Mouse (Mus musculus) telencephalon, adult 2 months (tissue): ENCODE data around the gene Il22ra1.
A peak's percentile ranks its signal among the peaks of the same experiment; 100 is the strongest.
"Not testable (repeated sequence)": the region's sequence is repeated elsewhere in the genome, so short reads cannot be mapped to it uniquely, and the experiment has no call there.

ENCODE experiments used
- DNase-seq: peaks from one replicate; pipeline ENCODE4 v3.0.0-alpha.2; 2011; ENCODE audit warnings: low read depth, low spot score

The Il22ra1 gene

GRCm38 (mm10) chr4:135727817-135728216 lies at the start of gene Il22ra1:
Gene Il22ra1, plus strand, starts transcription at chr4:135728172.
- no peak for DNase-seq

- no peak for DNase-seq
These were observed 48.7 kb upstream of the Il22ra1 start for GRCm38 (mm10) chr4:135679316-135679715.

- no peak for DNase-seq
These were observed 46.2 kb upstream of the Il22ra1 start for GRCm38 (mm10) chr4:135681789-135682188.

- no peak for DNase-seq
These were observed 44.4 kb upstream of the Il22ra1 start for GRCm38 (mm10) chr4:135683553-135683952.

GRCm38 (mm10) chr4:135684731-135685130 lies 43.2 kb upstream of the Il22ra1 start:
- no peak for DNase-seq

- DNase-seq: peak; percentile 62
These were observed 41.9 kb upstream of the Il22ra1 start, which contains the start of gene Ifnlr1 for GRCm38 (mm10) chr4:135685906-135686567. Gene Ifnlr1, plus strand, starts transcription at chr4:135686287.

- no peak for DNase-seq
These were observed 41.4 kb upstream of the Il22ra1 start for GRCm38 (mm10) chr4:135686568-135686953.

GRCm38 (mm10) chr4:135689797-135690196 lies 38.2 kb upstream of the Il22ra1 start:
- DNase-seq: no peak

- no peak for DNase-seq
These were observed 37.7 kb upstream of the Il22ra1 start for GRCm38 (mm10) chr4:135690241-135690640.

GRCm38 (mm10) chr4:135692916-135693315 lies 35.1 kb upstream of the Il22ra1 start:
- no peak for DNase-seq

- no peak for DNase-seq
These were observed 29.5 kb upstream of the Il22ra1 start for GRCm38 (mm10) chr4:135698498-135698897.

- DNase-seq: no peak
These were observed 24.5 kb upstream of the Il22ra1 start for GRCm38 (mm10) chr4:135703497-135703896.

- DNase-seq: no peak
These were observed 24.0 kb upstream of the Il22ra1 start for GRCm38 (mm10) chr4:135704016-135704415.

- DNase-seq: no peak
These were observed 21.9 kb upstream of the Il22ra1 start for GRCm38 (mm10) chr4:135706045-135706444.

- DNase-seq: no peak
These were observed 18.9 kb upstream of the Il22ra1 start for GRCm38 (mm10) chr4:135709072-135709564.

GRCm38 (mm10) chr4:135709621-135710020 lies 18.4 kb upstream of the Il22ra1 start:
- no peak for DNase-seq

- DNase-seq: no peak
These were observed 17.6 kb upstream of the Il22ra1 start for GRCm38 (mm10) chr4:135710392-135710791.

GRCm38 (mm10) chr4:135714776-135715175 lies 13.2 kb upstream of the Il22ra1 start:
- DNase-seq: peak; percentile 38

- DNase-seq: not testable (repeated sequence)
These were observed 11.5 kb upstream of the Il22ra1 start for GRCm38 (mm10) chr4:135716438-135716837.

GRCm38 (mm10) chr4:135722540-135723290 lies 5.3 kb upstream of the Il22ra1 start:
- no peak for DNase-seq

GRCm38 (mm10) chr4:135726416-135726815 lies 1.6 kb upstream of the Il22ra1 start:
- DNase-seq: no peak

- DNase-seq: no peak
These were observed 2.2 kb downstream of the Il22ra1 start for GRCm38 (mm10) chr4:135730204-135730603.

GRCm38 (mm10) chr4:135730951-135731350 lies 3.0 kb downstream of the Il22ra1 start:
- DNase-seq: no peak
